Mouse (Mus musculus) brown adipose tissue, adult 24 weeks (tissue): ENCODE data around the gene Trmt112. TPM values are rescaled to one million over a fixed set of nuclear protein-coding genes. Genes with fewer than 3 reads are reported as not detected.
A peak's percentile ranks its signal among the peaks of the same experiment; 100 is the strongest.

Experiments used
- H3K27ac ChIP-seq: fragments of 200-500 bp; replicated peaks from 2 replicates; pipeline ENCODE4 v1.5.1; 2012; ENCODE audit warnings: low read depth, mild to moderate bottlenecking, low read length
- H3K4me1 ChIP-seq: fragments of 200-500 bp; 2 replicates; pipeline ENCODE4 v1.6.1; 2012; ENCODE audit warnings: low read length, mixed read lengths; ENCODE audit not compliant: control insufficient read depth, insufficient read depth, insufficient read length
- H3K4me3 ChIP-seq: fragments of 200-500 bp; 2 replicates; pipeline ENCODE4 v1.5.1; 2012; ENCODE audit warnings: low read depth, mild to moderate bottlenecking, low read length, moderate library complexity; ENCODE audit not compliant: insufficient read depth
- polyA plus RNA-seq: library from polyadenylated mRNA; stranded (reverse); fragments of >200 nt; gene quantifications from 2 replicates; pipeline ENCODE4 v1.2.4, GENCODE M21; 2012; ENCODE audit not compliant: missing spikeins, insufficient read depth, insufficient read length

Gene Trmt112
- polyA plus RNA-seq, 1 experiment = 18.1 TPM

DNA sequence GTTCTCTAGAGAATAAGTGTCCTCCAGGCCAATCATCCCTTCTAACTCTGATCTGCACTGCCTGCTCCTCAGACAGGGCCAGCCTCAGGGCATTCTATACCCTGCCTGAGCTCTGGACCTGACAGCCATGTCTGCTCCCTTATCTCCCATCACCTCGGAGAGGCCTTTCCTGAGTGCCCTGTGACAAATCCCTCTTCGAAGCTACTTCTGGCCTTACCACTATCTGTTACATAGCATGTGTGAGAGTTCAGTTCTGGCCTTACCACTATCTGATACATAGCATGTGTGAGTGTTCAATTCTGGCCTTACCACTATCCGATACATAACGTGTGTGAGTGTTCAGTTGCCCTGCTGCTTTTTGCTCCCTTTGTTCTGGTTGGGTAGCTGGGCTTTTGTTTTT lies 5.8 kb downstream of the Trmt112 start:
- H3K4me3 ChIP-seq = no peak overlapping the region
- peaks cover 3% of the 10 kb centered on the region; the same call in 1 of the 2 replicates for H3K4me1 ChIP-seq
- H3K27ac ChIP-seq = no peak overlapping the region

DNA sequence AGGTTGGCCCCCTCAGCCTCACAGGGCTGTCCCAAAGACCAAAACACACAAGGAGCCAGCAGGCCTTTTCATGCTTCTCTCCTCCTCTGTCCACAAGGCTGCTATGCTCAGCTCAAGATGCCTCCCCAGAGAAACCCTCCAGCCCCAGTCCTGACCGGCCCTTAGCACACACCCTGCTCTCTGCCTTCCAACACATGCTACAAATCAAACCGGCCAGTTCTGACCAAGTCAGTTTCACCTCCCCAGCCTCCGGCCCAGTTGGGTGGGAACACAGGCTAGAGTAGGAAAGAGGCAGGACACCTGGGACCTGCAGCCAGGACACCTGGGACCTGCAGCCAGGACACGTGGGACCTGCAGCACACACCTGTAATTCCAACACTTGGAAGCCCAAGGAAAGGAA lies 7.0 kb downstream of the Trmt112 start:
- no peak overlapping the region for H3K4me3 ChIP-seq
- peaks cover 3% of the 10 kb centered on the region; the same call in 1 of the 2 replicates for H3K4me1 ChIP-seq
- no peak overlapping the region; the same call in 1 of the 2 replicates for H3K27ac ChIP-seq

DNA sequence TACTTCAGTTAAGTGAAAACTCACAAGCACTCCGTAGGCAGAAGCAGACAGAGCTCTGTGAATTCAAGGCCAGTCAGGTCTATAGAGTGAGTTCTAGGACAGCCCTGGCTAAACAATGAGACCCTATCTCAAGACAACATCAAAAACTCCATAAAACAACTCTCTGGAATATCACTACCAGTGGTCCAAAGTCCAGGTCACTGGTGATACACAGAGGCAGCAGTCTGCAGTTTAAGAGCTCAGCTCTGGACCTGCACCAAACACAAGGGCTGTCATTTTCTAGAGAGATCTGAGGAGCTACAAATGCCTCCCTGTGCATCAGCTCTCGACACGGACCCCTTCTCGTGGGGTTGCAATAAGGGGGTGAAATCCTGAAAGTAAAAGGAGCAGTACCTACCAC lies 8.8 kb downstream of the Trmt112 start:
- H3K27ac ChIP-seq = no peak overlapping the region
- peaks cover 3% of the 10 kb centered on the region; the same call in 1 of the 2 replicates for H3K4me1 ChIP-seq
- no peak overlapping the region for H3K4me3 ChIP-seq

DNA sequence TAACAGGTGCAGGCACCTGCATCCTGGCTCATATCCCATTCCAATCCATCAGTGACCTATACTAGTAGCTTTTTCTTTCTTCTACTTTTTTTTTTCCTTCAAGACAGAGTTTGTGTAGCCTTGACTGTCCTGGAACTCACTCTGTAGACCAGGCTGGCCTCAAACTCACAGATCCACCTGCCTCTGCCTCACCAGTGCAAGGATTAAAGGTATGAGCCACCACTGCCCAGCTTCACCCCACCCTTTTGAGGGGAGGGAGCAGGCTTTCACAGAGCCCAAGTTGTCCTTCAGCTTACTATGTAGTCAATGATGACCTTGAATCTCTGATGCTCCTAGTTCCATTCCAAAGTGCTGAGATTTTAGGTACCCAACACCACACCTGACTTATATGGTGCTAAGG lies 9.9 kb downstream of the Trmt112 start:
- Histone ChIP-seq H3K4me1 (peaks cover 3% of the 10 kb centered on the region; the same call in 1 of the 2 replicates), H3K27ac (no peak overlapping the region), H3K4me3 (no peak overlapping the region)

- no peak overlapping the region for H3K27ac ChIP-seq
- H3K4me1 ChIP-seq = peaks cover 7% of the 10 kb centered on the region; the same call in 1 of the 2 replicates
- H3K4me3 ChIP-seq = peak overlapping the region; percentile 93
These were observed 10.6 kb downstream of the Trmt112 start for GRCm38 (mm10) chr19:6919876-6920740.

GRCm38 (mm10) chr19:6920741-6921636 lies 11.5 kb downstream of the Trmt112 start:
- H3K4me3 ChIP-seq = peak overlapping the region; percentile 93
- H3K27ac ChIP-seq = peak overlapping the region; percentile 95
- H3K4me1 ChIP-seq = peaks cover 9% of the 10 kb centered on the region; the same call in 1 of the 2 replicates

GRCm38 (mm10) chr19:6921647-6922567 lies 12.4 kb downstream of the Trmt112 start, which contains the start of gene Esrra:
Gene Esrra (minus strand): TSS chr19:6921813.
- peak within 1 kb of the TSS; percentile 99 for H3K27ac ChIP-seq
- peaks cover 11% of the 10 kb centered on the region for H3K4me1 ChIP-seq

DNA sequence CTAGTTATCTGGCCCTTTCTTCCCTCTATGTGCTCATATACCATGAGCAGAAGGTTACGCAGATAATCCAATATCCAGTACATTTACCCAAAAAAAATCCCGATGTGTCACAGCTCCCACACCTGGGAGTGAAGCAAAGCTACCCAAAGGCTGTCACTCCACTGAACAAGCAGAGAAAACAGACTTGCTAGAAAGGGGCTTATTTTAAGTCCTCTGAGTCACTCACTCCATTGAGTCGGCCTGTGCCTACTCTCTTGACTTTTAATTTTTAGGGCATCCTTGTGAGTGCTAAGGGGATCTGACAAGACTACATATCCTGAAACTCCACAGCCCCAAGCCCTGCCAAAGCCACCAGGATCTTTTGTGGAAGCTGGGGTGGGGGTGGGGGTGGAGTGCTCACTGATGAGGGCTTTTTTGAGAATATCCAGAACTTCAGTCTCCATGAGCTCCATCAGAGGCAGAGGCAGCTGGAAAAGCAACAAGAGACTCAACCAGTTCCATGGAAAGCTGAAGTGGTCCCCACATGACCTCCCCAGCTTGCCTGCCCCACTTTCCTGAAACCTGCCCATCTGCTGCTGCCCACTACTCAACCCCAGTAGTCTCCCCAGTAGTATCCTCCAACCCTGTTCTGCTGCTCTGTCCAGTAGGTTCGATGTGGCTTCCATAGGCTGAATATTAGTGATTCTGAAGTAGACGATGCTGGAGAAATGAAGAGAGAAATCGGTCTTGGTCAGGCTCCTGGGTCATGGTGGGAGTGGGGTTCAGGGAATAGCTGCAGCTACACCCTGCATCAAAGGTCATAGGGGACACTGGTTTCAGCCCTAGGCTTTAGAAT lies 13.6 kb downstream of the Trmt112 start:
- peak overlapping the region; percentile 99 for H3K27ac ChIP-seq
- H3K4me3 ChIP-seq = peak overlapping the region; percentile 73; the same call in 1 of the 2 replicates

More at GRCm38 (mm10) chr19:6921647-6922567, 12.4 kb downstream of the Trmt112 start, which contains the start of gene Esrra:
- H3K4me3 ChIP-seq = peak within 1 kb of the TSS; percentile 93

GRCm38 (mm10) chr19:6924461-6925306 lies 15.2 kb downstream of the Trmt112 start:
- Histone ChIP-seq H3K4me1 (peaks cover 11% of the 10 kb centered on the region), H3K4me3 (peak overlapping the region; percentile 25), H3K27ac (no peak overlapping the region)

More for the DNA sequence above, 13.6 kb downstream of the Trmt112 start:
- peaks cover 11% of the 10 kb centered on the region for H3K4me1 ChIP-seq

DNA sequence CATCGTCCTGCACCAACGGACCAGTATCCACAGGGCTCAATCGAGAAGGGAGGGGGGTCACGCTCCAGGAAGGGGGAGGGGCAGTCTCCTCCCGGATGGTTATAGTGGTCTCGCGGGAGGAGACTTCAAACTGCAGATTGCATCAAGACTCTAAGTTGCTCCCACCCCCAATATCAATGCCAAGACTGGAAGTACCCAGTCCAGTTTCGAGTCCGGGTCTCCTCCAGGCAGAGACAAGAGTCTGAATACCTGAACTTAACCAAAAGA lies 15.7 kb downstream of the Trmt112 start, which contains the start of gene Catsperz:
Gene Catsperz, minus strand, starts transcription at position 74 of the 267 bp plus-strand sequence.
- H3K4me1 ChIP-seq = peaks cover 8% of the 10 kb centered on the region
- no peak within 1 kb of the TSS for H3K27ac ChIP-seq
- H3K4me3 ChIP-seq = peak within 1 kb of the TSS; percentile 25

DNA sequence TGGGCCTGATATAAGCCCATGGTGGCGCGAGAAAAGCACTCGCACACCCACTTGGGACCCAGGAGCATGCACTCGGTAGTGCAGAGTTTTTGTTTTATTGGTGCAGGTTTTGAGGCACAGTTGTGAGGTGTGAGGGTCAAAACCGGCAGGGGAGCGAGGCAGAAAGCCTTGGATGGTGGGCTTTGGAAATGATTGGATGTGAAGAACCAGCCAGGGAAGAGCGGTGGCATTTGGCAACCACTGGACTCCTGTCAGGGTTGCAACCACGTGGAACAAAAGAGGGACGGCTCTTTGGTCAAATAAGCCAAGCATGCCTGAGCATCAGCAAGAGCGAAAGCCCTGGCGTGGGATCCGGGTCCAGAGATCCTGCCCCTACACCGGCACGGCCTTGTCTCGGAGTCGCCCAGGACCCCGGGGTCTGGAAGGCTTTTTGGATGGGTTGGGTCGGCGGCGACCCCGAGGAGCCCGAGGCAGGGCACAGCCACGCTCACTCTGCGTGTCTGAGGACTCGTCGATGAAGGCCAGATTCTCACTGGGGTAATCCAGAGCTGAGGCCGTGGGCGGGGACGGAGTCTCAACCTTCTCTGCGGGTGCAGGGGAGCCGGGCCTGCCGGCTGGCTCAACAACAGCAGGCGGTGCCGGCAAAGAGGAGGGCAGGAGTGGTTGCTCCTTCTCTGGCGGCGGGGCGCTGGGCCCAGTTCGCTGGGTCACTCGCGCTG lies 16.3 kb downstream of the Trmt112 start:
- H3K27ac ChIP-seq = no peak overlapping the region
- H3K4me3 ChIP-seq = no peak overlapping the region
- H3K4me1 ChIP-seq = peaks cover 8% of the 10 kb centered on the region

GRCm38 (mm10) chr19:6926559-6927255 lies 17.2 kb downstream of the Trmt112 start:
- H3K4me1 ChIP-seq = peaks cover 8% of the 10 kb centered on the region
- no peak overlapping the region for H3K27ac ChIP-seq
- peak overlapping the region; percentile 6; the same call in 1 of the 2 replicates for H3K4me3 ChIP-seq
